Mouse (Mus musculus) erythroblast, adult 5-6 weeks (primary cell): ENCODE results near the gene Zscan4f. TPM values are rescaled to one million over a fixed set of nuclear protein-coding genes. Genes with fewer than 3 reads are reported as not detected.
"Not testable (repeated sequence)": the region's sequence is repeated elsewhere in the genome, so short reads cannot be mapped to it uniquely, and the experiment has no call there.

Experiments used
- ATAC-seq: replicated peaks from 2 replicates; pipeline ENCODE4 v1.8.0; 2016; ENCODE audit warnings: moderate number of reproducible peaks, mild to moderate bottlenecking, moderate TSS enrichment, inconsistent platforms; ENCODE audit not compliant: poor library complexity, low FRiP score, severe bottlenecking
- total RNA-seq, 2 experiments: library from RNA; stranded (forward) in 1 of 2; stranded (reverse) in 1 of 2; fragments of 150-400 nt in 1 of 2; fragments of 200-764, 138-1000 nt in 1 of 2; gene quantifications; 2 replicates each; pipeline versions ENCODE4 v1.2.3 to v1.2.4; 2015 to 2017; ENCODE audit warnings: low replicate concordance in 2 of 2

Zscan4f gene
- total RNA-seq (2015; ENCODE audit: low replicate concordance) (not detected in 2 replicates), total RNA-seq (2017; ENCODE audit: low replicate concordance) (not detected in 2 replicates)

- not testable (repeated sequence) for ATAC-seq
Observed at GRCm38 (mm10) chr7:11397615-11398014, at the start of gene Zscan4f. Gene Zscan4f (plus strand): TSS chr7:11397915.

GRCm38 (mm10) chr7:11384641-11385040 is 13.1 kb upstream of the Zscan4f start:
- ATAC-seq = not testable (repeated sequence)

Other genes starting within 250 kb of the Zscan4f start
- not detected in 2 replicates for gene Zscan4d, start 231.8 kb upstream of the Zscan4f start, total RNA-seq (2015; ENCODE audit: low replicate concordance)
- gene Zscan4d, start 231.8 kb upstream of the Zscan4f start, total RNA-seq (2017; ENCODE audit: low replicate concordance) = not detected in 2 replicates
- not detected in 2 replicates for gene Zscan4e, start 87.2 kb upstream of the Zscan4f start, total RNA-seq (2015; ENCODE audit: low replicate concordance)
- gene Zscan4e, start 87.2 kb upstream of the Zscan4f start, total RNA-seq (2017; ENCODE audit: low replicate concordance) = not detected in 2 replicates
- not detected in 2 replicates for gene Zscan4-ps2, start 116.4 kb downstream of the Zscan4f start, total RNA-seq (2015; ENCODE audit: low replicate concordance)
- not detected in 2 replicates for gene Zscan4-ps2, start 116.4 kb downstream of the Zscan4f start, total RNA-seq (2017; ENCODE audit: low replicate concordance)
- not detected in 2 replicates for gene Zscan4-ps3, start 211.4 kb downstream of the Zscan4f start, total RNA-seq (2015; ENCODE audit: low replicate concordance)
- gene Zscan4-ps3, start 211.4 kb downstream of the Zscan4f start, total RNA-seq (2017; ENCODE audit: low replicate concordance) = not detected in 2 replicates